Mouse (Mus musculus): ENCODE measurements at regions not wholly inside any gene's neighbourhood (a gene's known extent, or its start where the extent isn't known, plus 50 kb on each side); places are given as distances from the start of the nearest gene placed in this dataset.

DNA sequence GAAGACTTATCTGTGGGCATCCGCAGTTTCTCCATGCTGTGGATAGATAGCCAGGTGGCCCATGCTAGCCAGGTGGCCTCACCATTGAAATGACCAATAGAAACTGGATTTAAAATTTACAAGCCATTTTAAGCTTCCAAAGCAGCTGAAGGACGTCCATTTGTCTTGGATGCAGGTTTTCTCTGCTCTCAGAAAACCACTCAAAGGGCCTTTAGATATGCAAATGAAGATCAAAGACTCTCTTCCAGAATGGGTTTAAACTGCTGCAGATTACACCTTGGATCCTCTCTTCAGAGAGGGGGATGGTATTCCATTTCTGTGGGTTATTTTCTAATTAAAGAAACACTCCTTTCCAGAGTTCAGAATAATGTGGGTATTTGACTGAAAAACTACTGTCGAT is 518.5 kb downstream of the Rnf144a start:
- TF ChIP-seq CTCF (IDR thresholded peaks at IDR 0.05; ENCODE audit: control insufficient read depth, insufficient read depth, insufficient read length) (no peak), USF1 (IDR thresholded peaks at IDR 0.05; ENCODE audit: low read depth) (no peak), MYOG (IDR thresholded peaks at IDR 0.05; ENCODE audit: control insufficient read depth, extremely low read depth, insufficient read length) (no peak)
